Mouse (Mus musculus): ENCODE measurements around the gene Ddi2.
"Not testable (repeated sequence)": the region's sequence is repeated elsewhere in the genome, so short reads cannot be mapped to it uniquely, and the experiment has no call there.

Ddi2 gene

GRCm38 (mm10) chr4:141722731-141723672 is at the start of gene Ddi2:
Ddi2 (minus strand) TSS chr4:141723419.
- DNase-seq, result peak; percentile 95

- not testable (repeated sequence) for DNase-seq
Observed at GRCm38 (mm10) chr4:141773019-141773418, 49.8 kb upstream of the Ddi2 start.

GRCm38 (mm10) chr4:141771823-141772222 is 48.6 kb upstream of the Ddi2 start:
- DNase-seq, result no peak

GRCm38 (mm10) chr4:141769501-141770160 is 46.4 kb upstream of the Ddi2 start:
- no peak for DNase-seq

GRCm38 (mm10) chr4:141767353-141768036 is 44.3 kb upstream of the Ddi2 start:
- DNase-seq, result peak; percentile 37

- peak; percentile 74 for DNase-seq
Observed at GRCm38 (mm10) chr4:141766668-141767352, 43.6 kb upstream of the Ddi2 start.

GRCm38 (mm10) chr4:141766316-141766667 is 43.1 kb upstream of the Ddi2 start:
- no peak for DNase-seq

GRCm38 (mm10) chr4:141765008-141765407 is 41.8 kb upstream of the Ddi2 start:
- DNase-seq, result no peak

- DNase-seq, result no peak
Observed at GRCm38 (mm10) chr4:141763476-141763875, 40.3 kb upstream of the Ddi2 start.

- DNase-seq, result no peak
Observed at GRCm38 (mm10) chr4:141762102-141762598, 38.9 kb upstream of the Ddi2 start.

- DNase-seq, result peak; percentile 30
Observed at GRCm38 (mm10) chr4:141760942-141761341, 37.7 kb upstream of the Ddi2 start.

GRCm38 (mm10) chr4:141758874-141759542 is 35.8 kb upstream of the Ddi2 start:
- no peak for DNase-seq

- no peak for DNase-seq
Observed at GRCm38 (mm10) chr4:141757124-141757523, 33.9 kb upstream of the Ddi2 start.

GRCm38 (mm10) chr4:141755375-141755930 is 32.2 kb upstream of the Ddi2 start:
- peak; percentile 25 for DNase-seq

- no peak for DNase-seq
Observed at GRCm38 (mm10) chr4:141752076-141752421, 28.8 kb upstream of the Ddi2 start.

GRCm38 (mm10) chr4:141751419-141752075 is 28.3 kb upstream of the Ddi2 start:
- no peak for DNase-seq

- no peak for DNase-seq
Observed at GRCm38 (mm10) chr4:141750826-141751225, 27.6 kb upstream of the Ddi2 start.

- DNase-seq, result no peak
Observed at GRCm38 (mm10) chr4:141749557-141749956, 26.3 kb upstream of the Ddi2 start.

- DNase-seq, result no peak
Observed at GRCm38 (mm10) chr4:141746578-141747346, 23.5 kb upstream of the Ddi2 start, which contains the start of gene Agmat. Agmat (plus strand) TSS chr4:141746672.

- no peak for DNase-seq
Observed at GRCm38 (mm10) chr4:141742381-141742780, 19.2 kb upstream of the Ddi2 start.
